Mouse (Mus musculus) limb, embryonic 14.5 days (tissue): Measurements from ENCODE around the gene Taar7d. TPM values are rescaled to one million over a fixed set of nuclear protein-coding genes. Genes with fewer than 3 reads are reported as not detected.
"Not testable (repeated sequence)": the region's sequence is repeated elsewhere in the genome, so short reads cannot be mapped to it uniquely, and the experiment has no call there.

Experiments used
- ATAC-seq: fragments of 200-750 bp; cut with Nextera tagmentation; 2 replicates; pipeline ENCODE4 v1.8.0; 2017; ENCODE audit warnings: low read depth, moderate number of reproducible peaks, moderate TSS enrichment; ENCODE audit not compliant: low FRiP score
- DNase-seq: peaks from one replicate; pipeline ENCODE4 v3.0.0-alpha.2; 2015; ENCODE audit warnings: low spot score
- H3K27ac ChIP-seq: fragments of 300-500 bp; sonication (generic); replicated peaks from 2 replicates; pipeline ENCODE4 v1.5.1; 2014; ENCODE audit warnings: low read depth, mild to moderate bottlenecking, low read length, moderate library complexity, mixed read lengths
- H3K27me3 ChIP-seq: fragments of 300-500 bp; sonication (generic); 2 replicates; pipeline ENCODE4 v1.6.1; 2014; ENCODE audit warnings: low read length, mixed read lengths; ENCODE audit not compliant: control insufficient read depth, insufficient read depth
- H3K36me3 ChIP-seq: fragments of 300-500 bp; sonication (generic); 2 replicates; pipeline ENCODE4 v1.6.1; 2014; ENCODE audit warnings: mild to moderate bottlenecking, low read length, moderate library complexity, mixed read lengths; ENCODE audit not compliant: control insufficient read depth, insufficient read depth
- H3K4me1 ChIP-seq: fragments of 300-500 bp; sonication (generic); 2 replicates; pipeline ENCODE4 v1.6.1; 2014; ENCODE audit warnings: antibody characterized with exemption, low read length, mixed read lengths; ENCODE audit not compliant: control insufficient read depth, insufficient read depth
- H3K4me2 ChIP-seq: fragments of 300-500 bp; sonication (generic); replicated peaks from 2 replicates; pipeline ENCODE4 v1.6.1; 2014; ENCODE audit warnings: low read depth, mild to moderate bottlenecking, low read length, moderate library complexity; ENCODE audit not compliant: severe bottlenecking
- H3K4me3 ChIP-seq: fragments of 300-500 bp; sonication (generic); replicated peaks from 2 replicates; pipeline ENCODE4 v1.5.1; 2014; ENCODE audit warnings: low read length
- H3K9ac ChIP-seq: fragments of 300-500 bp; sonication (generic); 2 replicates; pipeline ENCODE4 v1.6.1; 2014; ENCODE audit warnings: mild to moderate bottlenecking, low read depth, low read length, moderate library complexity; ENCODE audit not compliant: severe bottlenecking
- H3K9me3 ChIP-seq: fragments of 300-500 bp; sonication (generic); 2 replicates; pipeline ENCODE4 v1.6.1; 2016; ENCODE audit warnings: low read length; ENCODE audit not compliant: control insufficient read depth
- POLR2A ChIP-seq: fragments of 200-500 bp; IDR thresholded peaks from 2 replicates; pipeline ENCODE4 v1.8.0; 2012; ENCODE audit warnings: inconsistent platforms, mild to moderate bottlenecking, moderate library complexity, borderline replicate concordance; ENCODE audit not compliant: insufficient read depth, insufficient read length; ENCODE audit errors: extremely low read depth
- WGBS: fragments of 180-500 bp; shearing (Covaris S2); extraction: QIAGEN DNeasy Blood & Tissue Kit; methylation state at CpG from one replicate; pipeline ENCODE4 v1.1.7; 2014; 5-methylcytosine and 5-hydroxymethylcytosine counted together
- polyA plus RNA-seq, 2 experiments: library from polyadenylated mRNA; depleted of rRNA in 1 of 2; stranded (reverse) in 1 of 2; unstranded in 1 of 2; fragments of >200 nt; fragmentation: Nextera tagmentation in 1 of 2; extraction: Ambion mirVana in 1 of 2; gene quantifications; 2 replicates each; pipeline versions ENCODE4 v1.2.1 to v1.2.3; 2012 to 2014

Gene Taar7d
- polyA plus RNA-seq, 2 experiments = not detected

DNA sequence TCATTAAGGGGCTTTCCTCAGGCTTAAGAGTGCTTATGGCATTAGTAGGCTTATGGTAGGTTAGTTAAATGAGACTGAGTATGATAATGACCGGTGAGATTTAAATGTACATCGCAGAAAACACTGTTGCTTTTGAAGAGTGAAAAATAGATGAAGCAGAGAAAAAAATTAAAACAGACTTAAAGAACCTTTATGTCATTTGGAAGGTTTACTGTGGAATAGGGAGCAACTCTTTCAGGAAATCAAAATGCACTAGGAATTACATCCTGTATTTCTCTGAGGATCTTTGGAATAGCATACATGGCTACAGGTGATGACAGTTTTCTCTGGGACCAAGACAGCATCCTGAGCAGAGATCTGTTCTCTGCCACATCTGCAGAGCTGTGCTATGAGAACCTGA lies 10.3 kb downstream of the Taar7d start, which contains the start of gene Taar7e:
Gene Taar7e, plus strand, starts transcription at position 301 of the 400 bp plus-strand sequence.
- H3K4me3 ChIP-seq = no peak within 1 kb of the TSS
- H3K9me3 ChIP-seq = no peaks in the 10 kb centered on the region
- H3K27ac ChIP-seq = no peak within 1 kb of the TSS
- no peak for DNase-seq
- no peaks in the 10 kb centered on the region for H3K4me1 ChIP-seq
- no peak within 1 kb of the TSS for H3K4me2 ChIP-seq
- no peaks in the 10 kb centered on the region for H3K27me3 ChIP-seq
- TF ChIP-seq POLR2A = no peak
- no peak within 1 kb of the TSS for H3K9ac ChIP-seq
- no peak for ATAC-seq
- H3K36me3 ChIP-seq = no peaks in the 10 kb centered on the region
- 88% methylated on average over 2 of the region's 2 CpGs for WGBS

DNA sequence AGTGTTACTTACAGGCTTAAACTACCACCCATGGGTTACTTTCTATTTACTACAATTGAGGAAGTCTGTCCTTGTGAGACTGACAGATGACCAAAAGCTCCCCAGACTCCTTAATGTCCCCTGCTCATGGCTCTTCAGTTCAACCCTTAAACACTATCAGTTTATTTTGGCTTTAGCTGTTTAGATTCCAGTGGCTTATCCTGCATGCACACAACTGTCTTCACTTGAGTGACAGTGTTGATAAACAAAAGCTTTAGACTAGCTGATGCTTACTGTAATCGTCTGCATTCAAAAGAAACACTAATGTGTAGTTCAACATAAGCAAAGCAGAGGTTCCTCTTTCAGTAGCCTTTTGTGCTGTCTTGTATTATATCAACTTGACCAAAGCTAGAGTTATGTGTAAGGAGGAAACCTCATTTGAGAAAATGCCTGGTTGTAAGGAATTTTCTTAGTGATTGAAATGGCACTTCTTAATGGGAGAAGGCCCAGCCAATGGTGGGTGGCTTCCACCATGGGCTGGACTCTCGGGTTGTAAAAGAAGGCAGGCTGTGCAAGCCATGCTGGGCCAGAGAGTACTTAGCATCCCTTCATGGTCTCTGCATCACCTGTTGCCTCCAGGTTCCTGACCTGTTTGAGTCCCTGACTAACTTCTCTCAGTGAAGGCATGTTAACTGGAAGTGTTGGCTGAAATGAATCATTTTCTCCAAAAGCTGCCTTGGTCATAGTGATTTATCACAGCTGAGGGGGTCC lies 13.3 kb downstream of the Taar7d start:
- Histone ChIP-seq H3K4me3 (no peak overlapping the region), H3K27ac (no peak overlapping the region), H3K9ac (no peak overlapping the region), H3K9me3 (no peaks in the 10 kb centered on the region), H3K4me2 (no peak overlapping the region), H3K27me3 (no peaks in the 10 kb centered on the region), H3K36me3 (no peaks in the 10 kb centered on the region), H3K4me1 (no peaks in the 10 kb centered on the region)
- DNase-seq = no peak
- ATAC-seq = no peak
- WGBS = 72% methylated on average over 2 of the region's 2 CpGs
- no peak for TF ChIP-seq POLR2A

DNA sequence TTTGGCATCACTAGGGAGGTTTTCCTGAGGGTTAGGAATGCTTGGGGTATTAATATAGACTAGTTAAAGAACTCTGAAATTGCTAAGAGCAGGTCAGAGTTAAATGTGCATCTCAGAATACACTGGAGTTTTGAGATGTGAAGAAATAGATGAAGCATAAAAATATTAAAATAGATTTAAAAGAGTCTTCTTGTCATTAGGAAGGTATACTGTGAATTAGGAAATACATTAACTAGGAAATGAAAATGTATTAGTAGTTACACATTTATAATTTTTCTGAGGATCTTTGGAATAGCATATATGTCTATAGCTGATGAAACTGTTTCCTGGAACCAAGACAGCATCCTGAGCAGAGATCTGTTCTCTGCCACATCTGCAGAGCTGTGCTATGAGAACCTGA lies 22.2 kb downstream of the Taar7d start, which contains the start of gene Taar7f:
Gene Taar7f, plus strand, starts transcription at position 301 of the 400 bp plus-strand sequence.
- no peaks in the 10 kb centered on the region for H3K36me3 ChIP-seq
- TF ChIP-seq POLR2A = no peak
- H3K4me1 ChIP-seq = no peaks in the 10 kb centered on the region
- H3K9ac ChIP-seq = no peak within 1 kb of the TSS
- H3K4me2 ChIP-seq = no peak within 1 kb of the TSS
- ATAC-seq (no peak), DNase-seq (no peak)
- no peaks in the 10 kb centered on the region for H3K9me3 ChIP-seq
- H3K4me3 ChIP-seq = no peak within 1 kb of the TSS
- H3K27ac ChIP-seq = no peak within 1 kb of the TSS
- no peaks in the 10 kb centered on the region for H3K27me3 ChIP-seq

DNA sequence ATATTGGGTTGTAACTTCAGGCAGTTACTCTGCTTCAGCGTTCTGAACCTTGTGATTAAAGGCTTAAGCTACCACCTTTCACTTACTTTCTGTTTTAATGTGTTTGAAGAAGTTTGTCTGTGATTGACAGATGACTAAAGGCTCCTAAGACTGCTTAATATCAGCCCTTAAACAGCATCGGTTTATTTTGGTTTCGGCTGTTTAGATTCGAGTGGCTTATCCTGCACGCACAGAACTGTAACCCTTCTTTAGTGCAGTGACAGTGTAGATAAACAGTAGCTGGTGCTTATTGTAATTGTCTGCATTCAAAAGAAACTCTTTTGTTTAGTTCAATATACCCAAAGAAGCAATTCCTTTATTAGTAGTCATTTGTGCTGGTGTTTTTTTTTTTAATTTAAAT lies 25.0 kb downstream of the Taar7d start:
- no peak overlapping the region for H3K27ac ChIP-seq
- H3K36me3 ChIP-seq = no peaks in the 10 kb centered on the region
- H3K27me3 ChIP-seq = no peaks in the 10 kb centered on the region
- H3K4me2 ChIP-seq = no peak overlapping the region
- no peak for ATAC-seq
- 65% methylated on average over 5 of the region's 5 CpGs for WGBS
- no peaks in the 10 kb centered on the region for H3K9me3 ChIP-seq
- H3K4me1 ChIP-seq = no peaks in the 10 kb centered on the region
- no peak for DNase-seq
- TF ChIP-seq POLR2A = no peak
- H3K9ac ChIP-seq = no peak overlapping the region
- H3K4me3 ChIP-seq = no peak overlapping the region

DNA sequence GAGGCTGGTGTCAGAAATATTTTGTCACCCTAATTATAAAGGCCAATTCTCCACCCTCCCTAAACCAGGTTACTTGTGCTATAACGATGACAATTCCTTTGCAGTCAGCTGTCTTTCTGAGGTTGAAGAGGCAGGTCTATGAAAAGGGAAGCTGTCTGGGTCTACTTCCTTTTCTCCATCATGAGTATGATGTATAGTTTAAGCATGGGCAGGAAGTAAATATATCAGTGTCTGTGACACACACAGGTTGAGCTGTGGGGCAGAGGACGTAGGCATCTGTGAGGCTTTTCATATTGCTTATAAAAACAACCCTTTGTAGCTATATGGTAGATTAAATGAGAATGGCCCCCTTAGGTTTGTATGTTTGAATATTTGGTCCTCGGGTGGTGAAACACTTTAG lies 32.0 kb downstream of the Taar7d start:
- no peaks in the 10 kb centered on the region for H3K9me3 ChIP-seq
- TF ChIP-seq POLR2A = no peak
- WGBS = 75% methylated on average over 3 of the region's 3 CpGs
- no peak overlapping the region for H3K4me2 ChIP-seq
- no peaks in the 10 kb centered on the region for H3K27me3 ChIP-seq
- no peak for ATAC-seq
- H3K27ac ChIP-seq = no peak overlapping the region
- DNase-seq = no peak
- no peak overlapping the region for H3K4me3 ChIP-seq
- H3K9ac ChIP-seq = no peak overlapping the region
- H3K36me3 ChIP-seq = no peaks in the 10 kb centered on the region
- no peaks in the 10 kb centered on the region for H3K4me1 ChIP-seq

DNA sequence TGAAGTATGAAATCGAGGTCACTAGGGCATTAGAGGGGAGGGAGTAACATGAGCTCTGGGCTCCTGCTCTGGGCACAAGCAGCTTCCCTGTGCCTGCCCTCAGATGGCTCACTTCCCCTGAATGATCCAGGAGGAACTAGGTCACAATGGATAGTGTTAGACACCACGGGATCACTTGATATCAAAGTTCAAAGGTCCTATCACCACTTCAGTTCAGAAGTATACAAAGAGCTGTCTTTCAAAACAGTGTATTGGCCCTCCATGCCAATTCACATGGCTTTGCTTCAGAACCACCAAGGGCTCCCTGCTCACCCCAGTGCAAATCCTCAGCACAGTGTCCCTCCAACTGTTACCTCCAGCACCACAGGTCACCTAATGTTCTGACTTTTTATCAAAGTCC lies 47.7 kb downstream of the Taar7d start:
- H3K9ac ChIP-seq, ATAC-seq, H3K4me2 ChIP-seq, DNase-seq, H3K27me3 ChIP-seq, H3K4me1 ChIP-seq, H3K27ac ChIP-seq, H3K36me3 ChIP-seq, H3K9me3 ChIP-seq, H3K4me3 ChIP-seq: not testable (repeated sequence)
- 44% methylated on average over 2 of the region's 2 CpGs for WGBS

DNA sequence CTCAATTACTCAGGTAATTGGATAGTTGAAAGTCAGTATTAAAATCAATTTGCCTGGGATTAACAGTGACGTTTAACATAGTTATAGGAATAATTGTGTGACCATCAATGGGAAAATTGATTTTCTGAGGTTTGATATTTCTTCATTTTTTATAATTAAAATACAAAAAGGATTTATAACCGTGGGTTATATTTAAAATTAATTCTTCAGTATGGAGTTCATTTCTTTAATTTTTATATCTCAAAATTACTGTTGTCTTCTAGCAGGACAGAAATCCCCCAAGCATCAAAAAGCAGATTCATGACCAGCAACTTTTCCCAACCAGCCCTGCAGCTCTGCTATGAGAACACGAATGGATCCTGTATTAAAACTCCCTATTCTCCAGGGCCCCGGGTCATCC lies 49.2 kb downstream of the Taar7d start, which contains the start of gene Taar8a:
Gene Taar8a, plus strand, starts transcription at position 301 of the 400 bp plus-strand sequence.
- not testable (repeated sequence) for H3K27ac ChIP-seq, H3K4me1 ChIP-seq, H3K4me3 ChIP-seq, H3K9ac ChIP-seq, ATAC-seq, H3K4me2 ChIP-seq, DNase-seq, H3K36me3 ChIP-seq, H3K9me3 ChIP-seq, H3K27me3 ChIP-seq
- WGBS = 81% methylated on average over 2 of the region's 4 CpGs
